Mouse (Mus musculus): ENCODE measurements around the gene Mpp3. TPM values are rescaled to one million over a fixed set of nuclear protein-coding genes. Genes with fewer than 3 reads are reported as not detected.

Mpp3 gene
- polyA plus RNA-seq, 1 experiment from 2014 or later, result 5.5 TPM

GRCm38 (mm10) chr11:101974923-101975322, 53.3 kb downstream of the Mpp3 start:
- no peak for ATAC-seq (ENCODE audit: insufficient number of reproducible peaks, low FRiP score, low TSS enrichment, low read depth)
- Histone ChIP-seq H3K9ac (no peak overlapping the region), H3K4me3 (replicated peaks) (no peak overlapping the region), H3K27ac (replicated peaks) (no peak overlapping the region), H3K36me3 (0 out of 2 replicates have a peak, but pooled peaks cover 3% of the 10 kb centered on the region), H3K4me2 (replicated peaks) (no peak overlapping the region), H3K27me3 (no peaks in the 10 kb centered on the region; the same call in 1 of the 2 replicates), H3K4me1 (peaks cover 4% of the 10 kb centered on the region; the same call in 1 of the 2 replicates), H3K9me3 (replicated peaks) (no peaks in the 10 kb centered on the region)
- WGBS, result 49% methylated on average over 9 of the region's 9 CpGs

- H3K27ac ChIP-seq (replicated peaks), result no peak overlapping the region
- H3K4me2 ChIP-seq (replicated peaks), result no peak overlapping the region
- WGBS, result 45% methylated on average over 6 of the region's 6 CpGs
- no peaks in the 10 kb centered on the region for H3K9me3 ChIP-seq (replicated peaks)
- H3K27me3 ChIP-seq, result no peaks in the 10 kb centered on the region; the same call in 1 of the 2 replicates
- H3K36me3 ChIP-seq, result 0 out of 2 replicates have a peak, but pooled peaks cover 2% of the 10 kb centered on the region
- no peak overlapping the region for H3K4me3 ChIP-seq (replicated peaks)
- H3K9ac ChIP-seq, result no peak overlapping the region
- no peak for ATAC-seq (ENCODE audit: insufficient number of reproducible peaks, low FRiP score, low TSS enrichment, low read depth)
- H3K4me1 ChIP-seq, result peaks cover 4% of the 10 kb centered on the region; the same call in 1 of the 2 replicates
Measured at GRCm38 (mm10) chr11:101974181-101974580, 54.1 kb downstream of the Mpp3 start.

GRCm38 (mm10) chr11:101973496-101973895, 54.8 kb downstream of the Mpp3 start:
- Histone ChIP-seq H3K36me3 (no peaks in the 10 kb centered on the region), H3K4me3 (replicated peaks) (no peak overlapping the region), H3K27ac (replicated peaks) (no peak overlapping the region), H3K9me3 (replicated peaks) (no peaks in the 10 kb centered on the region), H3K27me3 (no peaks in the 10 kb centered on the region; the same call in 1 of the 2 replicates), H3K4me2 (replicated peaks) (no peak overlapping the region), H3K9ac (no peak overlapping the region), H3K4me1 (peaks cover 4% of the 10 kb centered on the region; the same call in 1 of the 2 replicates)
- WGBS, result 69% methylated on average over 9 of the region's 9 CpGs
- no peak for ATAC-seq (ENCODE audit: insufficient number of reproducible peaks, low FRiP score, low TSS enrichment, low read depth)

GRCm38 (mm10) chr11:101972651-101973050, 55.6 kb downstream of the Mpp3 start:
- Histone ChIP-seq H3K9me3 (replicated peaks) (no peaks in the 10 kb centered on the region), H3K36me3 (no peaks in the 10 kb centered on the region), H3K27me3 (peaks cover 7% of the 10 kb centered on the region), H3K27ac (replicated peaks) (no peak overlapping the region), H3K4me1 (peaks cover 4% of the 10 kb centered on the region; the same call in 1 of the 2 replicates), H3K4me2 (replicated peaks) (no peak overlapping the region), H3K4me3 (replicated peaks) (no peak overlapping the region), H3K9ac (no peak overlapping the region)
- 76% methylated on average over 5 of the region's 5 CpGs for WGBS
- ATAC-seq (ENCODE audit: insufficient number of reproducible peaks, low FRiP score, low TSS enrichment, low read depth), result no peak

GRCm38 (mm10) chr11:101972097-101972496, 56.2 kb downstream of the Mpp3 start:
- 68% methylated on average over 3 of the region's 3 CpGs for WGBS
- no peak for ATAC-seq (ENCODE audit: insufficient number of reproducible peaks, low FRiP score, low TSS enrichment, low read depth)

GRCm38 (mm10) chr11:101971410-101971809, 56.9 kb downstream of the Mpp3 start:
- no peak overlapping the region for H3K4me3 ChIP-seq (replicated peaks)
- H3K27ac ChIP-seq (replicated peaks), result no peak overlapping the region
- H3K4me2 ChIP-seq (replicated peaks), result no peak overlapping the region
- 35% methylated on average over 3 of the region's 3 CpGs for WGBS
- H3K9me3 ChIP-seq (replicated peaks), result no peaks in the 10 kb centered on the region
- peaks cover 4% of the 10 kb centered on the region; the same call in 1 of the 2 replicates for H3K4me1 ChIP-seq
- no peak for ATAC-seq (ENCODE audit: insufficient number of reproducible peaks, low FRiP score, low TSS enrichment, low read depth)
- no peak overlapping the region for H3K9ac ChIP-seq
- H3K36me3 ChIP-seq, result no peaks in the 10 kb centered on the region
- peaks cover 17% of the 10 kb centered on the region for H3K27me3 ChIP-seq

More at GRCm38 (mm10) chr11:101972097-101972496, 56.2 kb downstream of the Mpp3 start:
- Histone ChIP-seq H3K36me3 (no peaks in the 10 kb centered on the region), H3K4me2 (replicated peaks) (no peak overlapping the region), H3K4me3 (replicated peaks) (no peak overlapping the region), H3K27me3 (peaks cover 12% of the 10 kb centered on the region), H3K27ac (replicated peaks) (no peak overlapping the region), H3K9ac (no peak overlapping the region), H3K9me3 (replicated peaks) (no peaks in the 10 kb centered on the region), H3K4me1 (peaks cover 4% of the 10 kb centered on the region; the same call in 1 of the 2 replicates)

- no peaks in the 10 kb centered on the region for H3K9me3 ChIP-seq (replicated peaks)
- no peak overlapping the region for H3K4me3 ChIP-seq (replicated peaks)
- H3K27ac ChIP-seq (replicated peaks), result no peak overlapping the region
- WGBS, result 76% methylated on average over 13 of the region's 13 CpGs
- no peak overlapping the region for H3K4me2 ChIP-seq (replicated peaks)
- H3K36me3 ChIP-seq, result no peaks in the 10 kb centered on the region
- H3K4me1 ChIP-seq, result peaks cover 9% of the 10 kb centered on the region; the same call in 1 of the 2 replicates
- no peak overlapping the region for H3K9ac ChIP-seq
- H3K27me3 ChIP-seq, result peaks cover 32% of the 10 kb centered on the region
- no peak for ATAC-seq (ENCODE audit: insufficient number of reproducible peaks, low FRiP score, low TSS enrichment, low read depth)
Measured at GRCm38 (mm10) chr11:101969835-101970234, 58.4 kb downstream of the Mpp3 start.

- Histone ChIP-seq H3K4me3 (replicated peaks) (no peak overlapping the region), H3K9me3 (replicated peaks) (no peaks in the 10 kb centered on the region), H3K27me3 (peaks cover 43% of the 10 kb centered on the region), H3K9ac (no peak overlapping the region), H3K4me2 (replicated peaks) (no peak overlapping the region), H3K27ac (replicated peaks) (no peak overlapping the region), H3K36me3 (no peaks in the 10 kb centered on the region), H3K4me1 (peaks cover 15% of the 10 kb centered on the region)
- 0% methylated on average over 5 of the region's 5 CpGs for WGBS
- peak; percentile 74; the same call in 1 of the 2 replicates for ATAC-seq (ENCODE audit: insufficient number of reproducible peaks, low FRiP score, low TSS enrichment, low read depth)
Measured at GRCm38 (mm10) chr11:101968791-101969190, 59.5 kb downstream of the Mpp3 start.

GRCm38 (mm10) chr11:101968311-101968710, 60.0 kb downstream of the Mpp3 start:
- Histone ChIP-seq H3K4me3 (replicated peaks) (no peak overlapping the region), H3K9ac (no peak overlapping the region), H3K27ac (replicated peaks) (no peak overlapping the region), H3K4me1 (peaks cover 20% of the 10 kb centered on the region), H3K9me3 (replicated peaks) (no peaks in the 10 kb centered on the region), H3K27me3 (peaks cover 48% of the 10 kb centered on the region), H3K4me2 (replicated peaks) (no peak overlapping the region), H3K36me3 (no peaks in the 10 kb centered on the region)
- no peak for ATAC-seq (ENCODE audit: insufficient number of reproducible peaks, low FRiP score, low TSS enrichment, low read depth)
- WGBS, result 18% methylated on average over 7 of the region's 7 CpGs

GRCm38 (mm10) chr11:101966965-101967614, 61.2 kb downstream of the Mpp3 start, which contains the start of gene Sost:
TSS of gene Sost (minus strand) at chr11:101967015.
- Histone ChIP-seq H3K9me3 (replicated peaks) (no peaks in the 10 kb centered on the region), H3K4me3 (replicated peaks) (no peak within 1 kb of the TSS), H3K36me3 (no peaks in the 10 kb centered on the region), H3K4me2 (replicated peaks) (no peak within 1 kb of the TSS), H3K9ac (no peak within 1 kb of the TSS), H3K4me1 (peaks cover 30% of the 10 kb centered on the region), H3K27ac (replicated peaks) (no peak within 1 kb of the TSS), H3K27me3 (peaks cover 56% of the 10 kb centered on the region)
- ATAC-seq (ENCODE audit: insufficient number of reproducible peaks, low FRiP score, low TSS enrichment, low read depth), result no peak
- WGBS, result 27% methylated on average over 10 of the region's 10 CpGs

GRCm38 (mm10) chr11:101965553-101965952, 62.7 kb downstream of the Mpp3 start:
- 10% methylated on average over 2 of the region's 2 CpGs for WGBS
- H3K36me3 ChIP-seq, result no peaks in the 10 kb centered on the region
- no peak overlapping the region for H3K9ac ChIP-seq
- no peak for ATAC-seq (ENCODE audit: insufficient number of reproducible peaks, low FRiP score, low TSS enrichment, low read depth)
- H3K27me3 ChIP-seq, result peaks cover 72% of the 10 kb centered on the region
- peaks cover 32% of the 10 kb centered on the region for H3K4me1 ChIP-seq
- H3K4me3 ChIP-seq (replicated peaks), result no peak overlapping the region
- H3K27ac ChIP-seq (replicated peaks), result no peak overlapping the region
- no peak overlapping the region for H3K4me2 ChIP-seq (replicated peaks)
- H3K9me3 ChIP-seq (replicated peaks), result no peaks in the 10 kb centered on the region
